ENCODE assay signal across 8 mouse cellular contexts in genomic region chr8:11486142-11486541, GRCm38 (mm10). TPM values are rescaled to one million over a fixed set of nuclear protein-coding genes. Genes with fewer than 3 reads are reported as not detected.
A peak's percentile ranks its signal among the peaks of the same experiment; 100 is the strongest.
DNase-seq lines count a peak whose midpoint lies in the region; ATAC-seq and TF ChIP-seq lines count a peak whose summit lies in the region.

No protein-coding gene starts in this region.

- no peaks in the 10 kb centered on the region for H3K36me3 ChIP-seq in heart, embryonic 12.5 days
- no peaks in the 10 kb centered on the region for H3K36me3 ChIP-seq in embryonic facial prominence, embryonic 11.5 days (replicated peaks; ENCODE audit: control insufficient read depth, insufficient read depth, low read depth, low read length)
- H3K36me3 ChIP-seq in hindbrain, embryonic 14.5 days (replicated peaks; ENCODE audit: control insufficient read depth, insufficient read depth), result no peaks in the 10 kb centered on the region

- WGBS in heart, embryonic 12.5 days, result 23% methylated on average over 7 of the region's 7 CpGs
- 27% methylated on average over 7 of the region's 7 CpGs for WGBS in embryonic facial prominence, embryonic 11.5 days
- WGBS in hindbrain, embryonic 14.5 days, result 29% methylated on average over 7 of the region's 7 CpGs

- no peak overlapping the region for H3K4me3 ChIP-seq in heart, embryonic 12.5 days
- no peak overlapping the region for H3K4me3 ChIP-seq in embryonic facial prominence, embryonic 11.5 days (ENCODE audit: low read depth, low read length)
- H3K4me3 ChIP-seq in hindbrain, embryonic 14.5 days (replicated peaks; ENCODE audit: low read length), result no peak overlapping the region
- no peak overlapping the region for H3K4me3 ChIP-seq in left cerebral cortex, adult 2 months

- no peak overlapping the region for H3K4me2 ChIP-seq in heart, embryonic 12.5 days
- H3K4me2 ChIP-seq in embryonic facial prominence, embryonic 11.5 days (ENCODE audit: low read depth, low read length), result no peak overlapping the region
- no peak overlapping the region for H3K4me2 ChIP-seq in hindbrain, embryonic 14.5 days (replicated peaks)

- intact Hi-C loops in left cerebral cortex, adult 2 months (cut with DNase I), result loop anchor here (1.0 to 2.0 kb wide), 3 partner anchors 36 to 231 kb away; no protein-coding TSS in a partner anchor

- no peak overlapping the region for H3K9ac ChIP-seq in heart, embryonic 12.5 days
- H3K9ac ChIP-seq in embryonic facial prominence, embryonic 11.5 days (replicated peaks; ENCODE audit: low read length), result no peak overlapping the region
- no peak overlapping the region for H3K9ac ChIP-seq in hindbrain, embryonic 14.5 days

- H3K9me3 ChIP-seq in heart, embryonic 12.5 days (replicated peaks), result no peaks in the 10 kb centered on the region
- no peaks in the 10 kb centered on the region for H3K9me3 ChIP-seq in embryonic facial prominence, embryonic 11.5 days (replicated peaks; ENCODE audit: control insufficient read depth, low read length)
- H3K9me3 ChIP-seq in hindbrain, embryonic 14.5 days (ENCODE audit: control insufficient read depth, low read length), result no peaks in the 10 kb centered on the region

- peak; percentile 94 for TF ChIP-seq CTCF in left cerebral cortex, adult 2 months (IDR thresholded peaks at IDR 0.05)

- H3K27ac ChIP-seq in heart, embryonic 12.5 days (ENCODE audit: poor library complexity, severe bottlenecking), result no peak overlapping the region
- no peak overlapping the region for H3K27ac ChIP-seq in embryonic facial prominence, embryonic 11.5 days (replicated peaks; ENCODE audit: low read depth, low read length)
- H3K27ac ChIP-seq in hindbrain, embryonic 14.5 days, result no peak overlapping the region
- no peak overlapping the region for H3K27ac ChIP-seq in left cerebral cortex, adult 2 months

- peaks cover 10% of the 10 kb centered on the region for H3K4me1 ChIP-seq in heart, embryonic 12.5 days (replicated peaks)
- no peaks in the 10 kb centered on the region for H3K4me1 ChIP-seq in embryonic facial prominence, embryonic 11.5 days (ENCODE audit: control insufficient read depth, insufficient read depth, low read length)
- H3K4me1 ChIP-seq in hindbrain, embryonic 14.5 days (replicated peaks; ENCODE audit: control insufficient read depth, insufficient read depth, low read length), result no peaks in the 10 kb centered on the region

- no peak for ATAC-seq in heart, embryonic 12.5 days (ENCODE audit: insufficient number of reproducible peaks, low FRiP score)
- ATAC-seq in embryonic facial prominence, embryonic 11.5 days (replicated peaks; ENCODE audit: insufficient number of reproducible peaks, low FRiP score, low TSS enrichment, low read depth), result no peak
- ATAC-seq in hindbrain, embryonic 14.5 days (ENCODE audit: low FRiP score), result no peak

- H3K27me3 ChIP-seq in heart, embryonic 12.5 days (replicated peaks), result peaks cover 26% of the 10 kb centered on the region
- H3K27me3 ChIP-seq in embryonic facial prominence, embryonic 11.5 days (ENCODE audit: control insufficient read depth, insufficient read depth, low read length), result peaks cover 9% of the 10 kb centered on the region
- peaks cover 8% of the 10 kb centered on the region; the same call in 1 of the 2 replicates for H3K27me3 ChIP-seq in hindbrain, embryonic 14.5 days (ENCODE audit: control insufficient read depth, insufficient read depth, low read length)

- peak; percentile 65 to 90 for DNase-seq in heart, adult 18-20 months
- DNase-seq in adrenal gland, postnatal 14 days, result peak; percentile 82
- DNase-seq in embryonic facial prominence, embryonic 11.5 days (ENCODE audit: low spot score), result peak; percentile 84
- DNase-seq in hindbrain, embryonic 14.5 days (ENCODE audit: low spot score), result peak; percentile 83
- DNase-seq in left cerebral cortex, adult 2 months (ENCODE audit: extremely low spot score in 1 of 2, low spot score in 2 of 2), result peak; percentile 60 to 68
- peak; percentile 76 for DNase-seq in mesoderm, embryonic 11.5 days (ENCODE audit: low read depth, low spot score)
- peak; percentile 38 to 41 for DNase-seq in spleen, postnatal 36 days (ENCODE audit: low spot score in 2 of 2)

RNA-seq across cellular contexts. Expression of gene Rab20, which starts 7.6 kb away (rescaled TPM):
- 10 to 100 TPM; 17.4 to 20.5 TPM for total RNA-seq in heart, adult 18-20 months (2021)
- polyA plus RNA-seq in heart, embryonic 12.5 days (2016; fragmentation: Nextera tagmentation; extraction: Ambion mirVana), result 20.2 and 23.5 TPM in 2 replicates
- total RNA-seq in adrenal gland, postnatal 14 days (2021), result 6.3 and 6.9 TPM in 2 replicates
- 0.79 and 1.7 TPM in 2 replicates for polyA plus RNA-seq in embryonic facial prominence, embryonic 11.5 days (2014; fragmentation: Nextera tagmentation; extraction: Ambion mirVana)
- 1.4 TPM in 2 replicates for polyA plus RNA-seq in hindbrain, embryonic 14.5 days (2014; fragmentation: Nextera tagmentation; extraction: Ambion mirVana)
- total RNA-seq in left cerebral cortex, adult 2 months (2021), result under 1 TPM in 1 of 2 experiments, not detected in 1; 0.25 TPM

RNA-seq across cellular contexts. Expression of gene Naxd, which starts 11.2 kb away (rescaled TPM):
- 10 to 100 TPM; 30.1 to 34.4 TPM for total RNA-seq in heart, adult 18-20 months (2021)
- 68.8 and 71.0 TPM in 2 replicates for polyA plus RNA-seq in heart, embryonic 12.5 days (2016; fragmentation: Nextera tagmentation; extraction: Ambion mirVana)
- 61.8 and 67.6 TPM in 2 replicates for total RNA-seq in adrenal gland, postnatal 14 days (2021)
- polyA plus RNA-seq in embryonic facial prominence, embryonic 11.5 days (2014; fragmentation: Nextera tagmentation; extraction: Ambion mirVana), result 88.0 and 91.6 TPM in 2 replicates
- 130 and 145 TPM in 2 replicates for polyA plus RNA-seq in hindbrain, embryonic 14.5 days (2014; fragmentation: Nextera tagmentation; extraction: Ambion mirVana)
- 10 to 100 TPM; 52.8 to 54.6 TPM for total RNA-seq in left cerebral cortex, adult 2 months (2021)
